Mouse (Mus musculus): Measurements from ENCODE around the gene Sgca. TPM values are rescaled to one million over a fixed set of nuclear protein-coding genes. Genes with fewer than 3 reads are reported as not detected.

Sgca gene
- polyA plus RNA-seq, 1 experiment from 2014 or later, result 0.60 TPM

DNA sequence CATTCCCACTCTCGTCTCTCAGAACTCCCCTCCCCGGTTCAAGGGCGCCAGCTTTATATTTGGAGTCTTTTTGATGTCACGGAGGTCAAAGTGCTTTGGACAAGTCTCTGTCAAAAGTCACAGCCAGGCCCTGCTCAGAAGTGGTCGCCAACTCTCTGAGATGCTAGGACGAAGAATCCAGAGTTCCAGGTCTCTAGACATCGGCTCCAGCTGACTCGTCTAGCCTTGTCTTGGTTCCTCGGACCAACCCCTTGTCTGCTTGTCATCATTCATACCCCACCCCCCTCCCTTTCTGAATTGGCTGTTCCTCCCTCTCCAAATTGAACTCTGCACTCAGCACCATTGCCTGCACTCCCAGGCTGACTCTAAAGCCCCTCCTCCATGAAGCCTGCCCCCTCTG is 46.5 kb downstream of the Sgca start:
- Histone ChIP-seq H3K9ac (ENCODE audit: low read length) (no peak overlapping the region), H3K4me3 (ENCODE audit: low read depth, low read length) (no peak overlapping the region), H3K36me3 (ENCODE audit: control insufficient read depth, insufficient read depth, low read length) (no peaks in the 10 kb centered on the region), H3K4me1 (ENCODE audit: control insufficient read depth, insufficient read depth, low read length) (peaks cover 50% of the 10 kb centered on the region), H3K4me2 (ENCODE audit: low read depth, severe bottlenecking) (no peak overlapping the region), H3K27me3 (ENCODE audit: control insufficient read depth, insufficient read depth, low read length) (no peaks in the 10 kb centered on the region), H3K9me3 (ENCODE audit: control insufficient read depth, low read length) (no peaks in the 10 kb centered on the region), H3K27ac (replicated peaks; ENCODE audit: low read depth, low read length) (peak overlapping the region; percentile 91)
- 18% methylated on average over 9 of the region's 9 CpGs for WGBS
- ATAC-seq (ENCODE audit: insufficient number of reproducible peaks, low FRiP score, low TSS enrichment, low read depth), result no peak
- peak; percentile 49 for DNase-seq (ENCODE audit: low spot score)

GRCm38 (mm10) chr11:94928820-94929219 is 47.3 kb downstream of the Sgca start:
- Histone ChIP-seq H3K36me3 (ENCODE audit: control insufficient read depth, insufficient read depth, low read length) (no peaks in the 10 kb centered on the region), H3K9me3 (ENCODE audit: control insufficient read depth, low read length) (no peaks in the 10 kb centered on the region), H3K27ac (replicated peaks; ENCODE audit: low read depth, low read length) (peak overlapping the region; percentile 91), H3K27me3 (ENCODE audit: control insufficient read depth, insufficient read depth, low read length) (no peaks in the 10 kb centered on the region), H3K9ac (ENCODE audit: low read length) (no peak overlapping the region), H3K4me3 (ENCODE audit: low read depth, low read length) (no peak overlapping the region), H3K4me2 (ENCODE audit: low read depth, severe bottlenecking) (peak overlapping the region; percentile 38), H3K4me1 (ENCODE audit: control insufficient read depth, insufficient read depth, low read length) (peaks cover 43% of the 10 kb centered on the region)
- ATAC-seq (ENCODE audit: insufficient number of reproducible peaks, low FRiP score, low TSS enrichment, low read depth) (peak; percentile 93), DNase-seq (ENCODE audit: low spot score) (peak; percentile 98)
- 2% methylated on average over 13 of the region's 13 CpGs for WGBS

DNA sequence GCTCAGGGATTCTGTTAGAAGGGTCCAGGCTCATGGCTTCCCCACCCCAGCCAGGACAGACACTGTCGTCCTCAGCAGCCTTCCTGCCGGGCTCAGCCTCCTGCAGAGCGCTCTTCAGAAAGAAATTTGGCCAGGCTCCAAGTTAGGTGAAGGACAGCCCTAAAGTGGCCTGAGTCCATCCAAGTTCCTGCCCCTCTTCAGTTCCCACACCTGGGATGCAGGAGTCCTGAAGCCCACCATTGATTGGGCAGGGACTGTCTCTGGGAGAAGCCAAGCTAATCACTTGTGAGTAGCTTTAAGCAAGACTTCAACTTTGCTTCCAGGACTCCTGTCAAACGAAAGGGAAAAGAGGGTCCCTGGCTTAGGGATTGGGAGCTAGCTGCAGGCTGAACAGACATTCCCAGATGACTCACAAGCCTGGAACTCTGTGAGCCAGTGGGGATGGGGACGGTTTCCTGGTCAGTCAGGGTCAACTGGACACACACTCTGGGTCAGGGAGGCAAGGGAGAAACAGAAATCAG is 48.3 kb downstream of the Sgca start:
- ATAC-seq (ENCODE audit: insufficient number of reproducible peaks, low FRiP score, low TSS enrichment, low read depth), result no peak
- no peaks in the 10 kb centered on the region for H3K36me3 ChIP-seq (ENCODE audit: control insufficient read depth, insufficient read depth, low read length)
- no peaks in the 10 kb centered on the region for H3K27me3 ChIP-seq (ENCODE audit: control insufficient read depth, insufficient read depth, low read length)
- H3K4me2 ChIP-seq (ENCODE audit: low read depth, severe bottlenecking), result no peak overlapping the region
- H3K4me3 ChIP-seq (ENCODE audit: low read depth, low read length), result no peak overlapping the region
- H3K9ac ChIP-seq (ENCODE audit: low read length), result no peak overlapping the region
- DNase-seq (ENCODE audit: low spot score), result peak; percentile 37
- peak overlapping the region; percentile 91 for H3K27ac ChIP-seq (replicated peaks; ENCODE audit: low read depth, low read length)
- peaks cover 33% of the 10 kb centered on the region for H3K4me1 ChIP-seq (ENCODE audit: control insufficient read depth, insufficient read depth, low read length)
- 22% methylated on average over 5 of the region's 5 CpGs for WGBS
- H3K9me3 ChIP-seq (ENCODE audit: control insufficient read depth, low read length), result no peaks in the 10 kb centered on the region

DNA sequence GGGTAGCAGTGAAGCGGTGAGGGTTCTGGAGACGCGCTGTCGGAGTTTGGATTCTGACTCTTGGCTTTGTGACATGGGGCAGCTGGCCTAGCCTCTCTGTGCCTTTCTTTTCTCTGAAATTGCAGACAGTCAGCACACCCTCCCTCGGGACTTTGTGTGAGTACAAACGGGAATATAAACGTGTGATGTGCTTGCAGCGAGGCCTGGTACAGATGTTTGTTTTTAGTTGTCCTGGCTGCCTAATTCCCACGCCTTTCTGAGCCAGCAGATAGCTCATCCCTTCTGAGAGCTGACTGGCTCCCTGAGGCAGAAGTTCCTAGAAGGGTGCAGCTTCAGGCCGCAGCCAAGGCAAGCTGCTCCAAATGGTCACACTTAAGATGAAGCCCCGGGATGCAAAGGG is 49.7 kb downstream of the Sgca start:
- peaks cover 33% of the 10 kb centered on the region for H3K4me1 ChIP-seq (ENCODE audit: control insufficient read depth, insufficient read depth, low read length)
- no peak overlapping the region for H3K27ac ChIP-seq (replicated peaks; ENCODE audit: low read depth, low read length)
- no peak for ATAC-seq (ENCODE audit: insufficient number of reproducible peaks, low FRiP score, low TSS enrichment, low read depth)
- no peak overlapping the region for H3K9ac ChIP-seq (ENCODE audit: low read length)
- no peak for DNase-seq (ENCODE audit: low spot score)
- 54% methylated on average over 11 of the region's 11 CpGs for WGBS
- H3K27me3 ChIP-seq (ENCODE audit: control insufficient read depth, insufficient read depth, low read length), result no peaks in the 10 kb centered on the region
- no peaks in the 10 kb centered on the region for H3K9me3 ChIP-seq (ENCODE audit: control insufficient read depth, low read length)
- H3K36me3 ChIP-seq (ENCODE audit: control insufficient read depth, insufficient read depth, low read length), result no peaks in the 10 kb centered on the region
- no peak overlapping the region for H3K4me3 ChIP-seq (ENCODE audit: low read depth, low read length)
- no peak overlapping the region for H3K4me2 ChIP-seq (ENCODE audit: low read depth, severe bottlenecking)

DNA sequence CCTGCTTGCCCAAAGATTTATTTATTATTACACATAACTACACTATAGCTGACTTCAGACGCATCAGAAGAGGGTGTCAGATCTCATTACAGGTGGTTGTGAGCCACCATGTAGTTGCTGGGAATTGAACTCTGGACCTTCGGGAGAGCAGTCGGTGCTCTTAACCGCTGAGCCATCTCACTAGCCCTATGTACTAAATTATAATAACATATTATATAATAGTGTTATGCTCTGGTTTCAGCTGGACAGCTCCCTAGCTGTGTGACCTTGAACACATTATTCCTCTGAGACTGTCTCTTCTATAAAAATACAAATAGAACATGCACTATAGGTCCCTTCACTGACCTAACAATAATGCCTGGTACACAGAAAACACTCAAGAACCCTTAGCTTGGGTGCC is 51.1 kb downstream of the Sgca start:
- ATAC-seq (ENCODE audit: insufficient number of reproducible peaks, low FRiP score, low TSS enrichment, low read depth), result no peak

DNA sequence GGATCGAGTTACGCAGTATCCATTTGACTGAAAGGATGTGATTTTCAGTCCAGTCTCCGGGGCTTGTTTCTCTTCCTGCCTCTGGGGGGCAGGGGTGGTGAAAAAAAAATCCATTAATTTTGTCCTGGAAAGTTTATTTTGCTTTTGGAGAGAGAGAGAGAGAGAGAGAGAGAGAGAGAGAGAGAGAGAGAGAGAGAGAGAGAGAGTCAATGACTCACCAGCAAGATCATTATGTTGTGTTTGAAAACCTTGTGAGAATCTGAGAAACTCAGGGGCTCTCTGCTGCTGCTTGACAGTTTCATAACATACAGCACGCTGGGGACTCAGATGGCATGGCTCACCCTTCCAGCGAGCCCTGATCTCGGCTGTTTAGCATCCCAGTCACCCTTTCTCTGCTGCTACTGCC is 55.1 kb downstream of the Sgca start:
- H3K27me3 ChIP-seq (ENCODE audit: control insufficient read depth, insufficient read depth, low read length), result no peaks in the 10 kb centered on the region
- no peak overlapping the region for H3K27ac ChIP-seq (replicated peaks; ENCODE audit: low read depth, low read length)
- no peak overlapping the region for H3K9ac ChIP-seq (ENCODE audit: low read length)
- ATAC-seq (ENCODE audit: insufficient number of reproducible peaks, low FRiP score, low TSS enrichment, low read depth) (no peak), DNase-seq (ENCODE audit: low spot score) (no peak)
- no peak overlapping the region for H3K4me2 ChIP-seq (ENCODE audit: low read depth, severe bottlenecking)
- H3K4me1 ChIP-seq (ENCODE audit: control insufficient read depth, insufficient read depth, low read length), result peaks cover 7% of the 10 kb centered on the region
- H3K4me3 ChIP-seq (ENCODE audit: low read depth, low read length), result no peak overlapping the region
- H3K36me3 ChIP-seq (ENCODE audit: control insufficient read depth, insufficient read depth, low read length), result no peaks in the 10 kb centered on the region
- no peaks in the 10 kb centered on the region for H3K9me3 ChIP-seq (ENCODE audit: control insufficient read depth, low read length)
- WGBS, result 44% methylated on average over 6 of the region's 6 CpGs

More for the DNA sequence above, 51.1 kb downstream of the Sgca start:
- DNase-seq (ENCODE audit: low spot score), result no peak
- Histone ChIP-seq H3K4me1 (ENCODE audit: control insufficient read depth, insufficient read depth, low read length) (peaks cover 24% of the 10 kb centered on the region), H3K9me3 (ENCODE audit: control insufficient read depth, low read length) (no peaks in the 10 kb centered on the region), H3K27me3 (ENCODE audit: control insufficient read depth, insufficient read depth, low read length) (no peaks in the 10 kb centered on the region), H3K4me3 (ENCODE audit: low read depth, low read length) (no peak overlapping the region), H3K9ac (ENCODE audit: low read length) (no peak overlapping the region), H3K4me2 (ENCODE audit: low read depth, severe bottlenecking) (no peak overlapping the region), H3K27ac (replicated peaks; ENCODE audit: low read depth, low read length) (no peak overlapping the region), H3K36me3 (ENCODE audit: control insufficient read depth, insufficient read depth, low read length) (no peaks in the 10 kb centered on the region)
- 92% methylated on average over 4 of the region's 4 CpGs for WGBS

- Histone ChIP-seq H3K9ac (ENCODE audit: low read length) (no peak overlapping the region), H3K36me3 (ENCODE audit: control insufficient read depth, insufficient read depth, low read length) (no peaks in the 10 kb centered on the region), H3K27me3 (ENCODE audit: control insufficient read depth, insufficient read depth, low read length) (no peaks in the 10 kb centered on the region), H3K27ac (replicated peaks; ENCODE audit: low read depth, low read length) (no peak overlapping the region), H3K9me3 (ENCODE audit: control insufficient read depth, low read length) (no peaks in the 10 kb centered on the region), H3K4me1 (ENCODE audit: control insufficient read depth, insufficient read depth, low read length) (peaks cover 10% of the 10 kb centered on the region), H3K4me3 (ENCODE audit: low read depth, low read length) (no peak overlapping the region), H3K4me2 (ENCODE audit: low read depth, severe bottlenecking) (no peak overlapping the region)
- 83% methylated on average over 6 of the region's 6 CpGs for WGBS
- DNase-seq (ENCODE audit: low spot score), result no peak
- no peak for ATAC-seq (ENCODE audit: insufficient number of reproducible peaks, low FRiP score, low TSS enrichment, low read depth)
Observed at GRCm38 (mm10) chr11:94917717-94918116, 58.4 kb downstream of the Sgca start.

DNA sequence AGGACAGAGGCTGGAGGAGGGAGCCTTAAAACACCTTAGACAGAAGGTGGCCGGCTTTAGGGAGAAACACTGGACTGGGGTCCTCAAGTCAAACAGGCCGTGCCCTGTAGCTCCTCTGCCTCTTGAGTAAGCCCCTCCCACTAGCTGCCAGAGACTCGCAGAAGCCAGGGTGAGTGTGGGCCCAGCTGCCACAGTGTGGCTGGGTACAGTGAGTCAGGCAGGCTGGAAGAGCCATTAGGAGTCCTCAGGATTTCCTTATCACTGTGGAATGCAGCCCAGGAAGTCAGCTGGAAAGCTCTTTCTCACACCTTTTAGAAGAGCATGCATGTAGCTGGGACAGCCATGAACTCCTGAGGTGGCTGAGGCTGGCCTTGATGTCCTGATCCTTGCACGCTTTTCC is 59.6 kb downstream of the Sgca start:
- ATAC-seq (ENCODE audit: insufficient number of reproducible peaks, low FRiP score, low TSS enrichment, low read depth) (no peak), DNase-seq (ENCODE audit: low spot score) (no peak)
- Histone ChIP-seq H3K36me3 (ENCODE audit: control insufficient read depth, insufficient read depth, low read length) (no peaks in the 10 kb centered on the region), H3K9me3 (ENCODE audit: control insufficient read depth, low read length) (no peaks in the 10 kb centered on the region), H3K9ac (ENCODE audit: low read length) (no peak overlapping the region), H3K4me3 (ENCODE audit: low read depth, low read length) (no peak overlapping the region), H3K4me1 (ENCODE audit: control insufficient read depth, insufficient read depth, low read length) (peaks cover 10% of the 10 kb centered on the region), H3K4me2 (ENCODE audit: low read depth, severe bottlenecking) (no peak overlapping the region), H3K27me3 (ENCODE audit: control insufficient read depth, insufficient read depth, low read length) (no peaks in the 10 kb centered on the region), H3K27ac (replicated peaks; ENCODE audit: low read depth, low read length) (no peak overlapping the region)
- 23% methylated on average over 4 of the region's 4 CpGs for WGBS

Data from limb, embryonic 11.5 days (tissue).